Mouse (Mus musculus): ENCODE data around the gene Zfp385b. TPM values are rescaled to one million over a fixed set of nuclear protein-coding genes. Genes with fewer than 3 reads are reported as not detected.

Zfp385b gene
- polyA plus RNA-seq, 1 experiment from 2014 or later = 2.8 TPM

DNA sequence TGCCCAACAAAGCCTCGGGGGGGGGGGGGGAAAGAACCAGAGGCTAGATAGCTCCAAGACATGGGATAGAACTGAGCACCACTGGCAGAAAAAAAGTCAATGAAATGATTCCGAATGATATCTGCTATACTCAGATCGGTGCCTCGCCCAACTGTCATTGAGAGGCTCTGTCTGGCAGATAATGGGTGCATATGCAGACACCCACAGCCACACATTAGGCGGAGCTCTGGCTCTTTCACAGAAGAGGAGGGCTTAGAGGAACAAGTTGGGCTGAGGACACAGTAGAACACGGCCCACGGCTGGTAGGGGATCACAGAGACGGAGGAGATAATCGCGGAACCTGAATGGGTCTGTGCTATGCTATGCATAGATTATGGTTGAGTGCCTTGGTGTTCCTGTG lies 145.7 kb downstream of the Zfp385b start:
- 56% methylated on average over 10 of the region's 10 CpGs for WGBS
- no peak overlapping the region; the same call in 1 of the 2 replicates for H3K27ac ChIP-seq (ENCODE audit: low read depth, low read length)
- H3K4me3 ChIP-seq (ENCODE audit: low read depth, low read length) = no peak overlapping the region
- no peaks in the 10 kb centered on the region for H3K9me3 ChIP-seq (ENCODE audit: control insufficient read depth, low read length)
- DNase-seq (ENCODE audit: low spot score) (no peak), ATAC-seq (replicated peaks; ENCODE audit: low FRiP score) (peak; percentile 96)
- no peaks in the 10 kb centered on the region for H3K27me3 ChIP-seq (replicated peaks; ENCODE audit: control insufficient read depth, insufficient read depth, low read length)
- H3K9ac ChIP-seq (ENCODE audit: low read depth, low read length) = no peak overlapping the region
- H3K4me1 ChIP-seq (replicated peaks; ENCODE audit: control insufficient read depth, insufficient read depth, low read length) = peaks cover 13% of the 10 kb centered on the region; the same call in 1 of the 2 replicates
- H3K4me2 ChIP-seq = peak overlapping the region; percentile 25
- no peaks in the 10 kb centered on the region for H3K36me3 ChIP-seq (ENCODE audit: control insufficient read depth, insufficient read depth, low read length)

DNA sequence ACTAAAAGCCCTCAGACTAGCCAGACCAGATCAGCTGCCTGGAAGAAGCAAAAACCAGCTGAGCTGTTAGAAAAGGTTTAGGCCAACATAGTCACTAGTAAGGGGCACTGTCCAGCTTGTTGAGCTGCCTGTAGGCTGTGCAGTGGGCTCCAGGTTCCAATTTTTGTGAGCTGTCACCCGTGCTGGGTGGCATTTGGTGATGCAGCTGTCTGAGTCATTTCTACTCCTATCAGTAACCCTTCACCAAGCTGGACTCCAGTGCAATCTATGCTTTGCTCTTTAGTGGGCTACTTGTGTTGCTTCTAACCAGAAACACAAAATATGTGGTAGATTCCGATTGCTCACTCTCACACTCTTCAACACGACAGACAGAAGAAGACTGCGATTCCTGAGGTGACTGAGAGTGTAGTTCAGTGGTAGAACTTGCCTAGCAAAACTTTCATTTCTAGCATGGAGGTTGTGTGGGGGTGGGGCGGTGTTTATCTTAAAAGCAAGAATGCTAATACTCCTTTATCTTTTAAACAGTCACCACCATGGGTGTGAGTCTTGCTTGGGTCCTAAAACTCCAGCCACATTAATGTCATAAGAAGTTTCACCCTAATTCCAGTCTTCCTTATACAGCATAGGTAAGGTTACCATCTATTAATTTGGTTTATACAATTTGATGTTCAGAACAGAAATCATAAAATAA lies 147.1 kb downstream of the Zfp385b start:
- Histone ChIP-seq H3K9ac (ENCODE audit: low read depth, low read length) (no peak overlapping the region), H3K4me1 (replicated peaks; ENCODE audit: control insufficient read depth, insufficient read depth, low read length) (peaks cover 13% of the 10 kb centered on the region; the same call in 1 of the 2 replicates), H3K27ac (ENCODE audit: low read depth, low read length) (no peak overlapping the region; the same call in 1 of the 2 replicates), H3K27me3 (replicated peaks; ENCODE audit: control insufficient read depth, insufficient read depth, low read length) (no peaks in the 10 kb centered on the region), H3K4me2 (peak overlapping the region; percentile 29; the same call in 1 of the 2 replicates), H3K36me3 (ENCODE audit: control insufficient read depth, insufficient read depth, low read length) (no peaks in the 10 kb centered on the region), H3K4me3 (ENCODE audit: low read depth, low read length) (no peak overlapping the region), H3K9me3 (ENCODE audit: control insufficient read depth, low read length) (no peaks in the 10 kb centered on the region)
- 73% methylated on average over 5 of the region's 5 CpGs for WGBS
- DNase-seq (ENCODE audit: low spot score) (no peak), ATAC-seq (replicated peaks; ENCODE audit: low FRiP score) (peak; percentile 44)

DNA sequence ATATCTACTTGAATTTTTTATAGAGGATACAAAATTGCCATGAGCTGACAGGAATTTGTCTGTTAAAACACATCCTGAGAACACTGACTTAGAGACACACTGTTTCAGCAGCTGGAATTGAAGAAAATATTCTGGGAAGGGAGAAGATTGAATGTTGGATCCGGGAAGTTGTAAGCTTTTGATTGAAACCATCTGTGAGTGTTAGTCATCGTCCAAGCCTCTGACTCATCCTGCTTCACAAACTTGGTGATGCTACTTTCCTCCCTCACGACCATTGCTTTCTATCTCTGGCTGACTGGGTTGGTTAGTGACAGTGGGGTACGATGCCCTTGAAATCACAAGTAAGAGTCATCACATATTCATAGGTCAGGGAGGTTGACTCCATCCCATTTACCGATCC lies 157.3 kb downstream of the Zfp385b start:
- no peaks in the 10 kb centered on the region for H3K36me3 ChIP-seq (ENCODE audit: control insufficient read depth, insufficient read depth, low read length)
- H3K27me3 ChIP-seq (replicated peaks; ENCODE audit: control insufficient read depth, insufficient read depth, low read length) = no peaks in the 10 kb centered on the region
- ATAC-seq (replicated peaks; ENCODE audit: low FRiP score) (no peak), DNase-seq (ENCODE audit: low spot score) (no peak)
- no peak overlapping the region for H3K4me2 ChIP-seq
- WGBS = 77% methylated on average over 5 of the region's 5 CpGs
- H3K9me3 ChIP-seq (ENCODE audit: control insufficient read depth, low read length) = no peaks in the 10 kb centered on the region
- no peak overlapping the region for H3K9ac ChIP-seq (ENCODE audit: low read depth, low read length)
- no peak overlapping the region for H3K4me3 ChIP-seq (ENCODE audit: low read depth, low read length)
- no peak overlapping the region for H3K27ac ChIP-seq (ENCODE audit: low read depth, low read length)
- H3K4me1 ChIP-seq (replicated peaks; ENCODE audit: control insufficient read depth, insufficient read depth, low read length) = no peaks in the 10 kb centered on the region

DNA sequence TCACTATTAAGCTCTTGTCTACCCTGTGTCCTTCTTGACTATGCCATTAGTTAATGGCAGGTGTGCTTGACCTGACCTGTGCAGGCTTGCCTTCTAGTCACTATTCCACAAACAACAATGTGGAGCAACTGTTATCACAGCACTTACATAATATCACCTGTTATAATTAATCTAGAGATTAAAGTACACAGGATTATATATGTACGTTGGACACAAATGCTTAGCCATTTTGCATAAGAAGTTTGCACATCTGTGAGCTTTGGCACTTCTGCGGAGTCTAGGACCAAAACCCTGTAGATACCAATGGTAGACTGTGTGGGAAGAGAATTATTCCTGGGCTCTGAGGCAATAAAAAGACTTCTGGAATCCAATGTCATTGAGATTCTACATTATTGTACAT lies 165.8 kb downstream of the Zfp385b start:
- 92% methylated on average over 2 of the region's 2 CpGs for WGBS
- no peak overlapping the region for H3K9ac ChIP-seq (ENCODE audit: low read depth, low read length)
- no peaks in the 10 kb centered on the region for H3K4me1 ChIP-seq (replicated peaks; ENCODE audit: control insufficient read depth, insufficient read depth, low read length)
- H3K27ac ChIP-seq (ENCODE audit: low read depth, low read length) = no peak overlapping the region
- no peak overlapping the region for H3K4me2 ChIP-seq
- ATAC-seq (replicated peaks; ENCODE audit: low FRiP score) (no peak), DNase-seq (ENCODE audit: low spot score) (no peak)
- no peak overlapping the region for H3K4me3 ChIP-seq (ENCODE audit: low read depth, low read length)
- no peaks in the 10 kb centered on the region for H3K9me3 ChIP-seq (ENCODE audit: control insufficient read depth, low read length)
- no peaks in the 10 kb centered on the region for H3K27me3 ChIP-seq (replicated peaks; ENCODE audit: control insufficient read depth, insufficient read depth, low read length)
- no peaks in the 10 kb centered on the region for H3K36me3 ChIP-seq (ENCODE audit: control insufficient read depth, insufficient read depth, low read length)

DNA sequence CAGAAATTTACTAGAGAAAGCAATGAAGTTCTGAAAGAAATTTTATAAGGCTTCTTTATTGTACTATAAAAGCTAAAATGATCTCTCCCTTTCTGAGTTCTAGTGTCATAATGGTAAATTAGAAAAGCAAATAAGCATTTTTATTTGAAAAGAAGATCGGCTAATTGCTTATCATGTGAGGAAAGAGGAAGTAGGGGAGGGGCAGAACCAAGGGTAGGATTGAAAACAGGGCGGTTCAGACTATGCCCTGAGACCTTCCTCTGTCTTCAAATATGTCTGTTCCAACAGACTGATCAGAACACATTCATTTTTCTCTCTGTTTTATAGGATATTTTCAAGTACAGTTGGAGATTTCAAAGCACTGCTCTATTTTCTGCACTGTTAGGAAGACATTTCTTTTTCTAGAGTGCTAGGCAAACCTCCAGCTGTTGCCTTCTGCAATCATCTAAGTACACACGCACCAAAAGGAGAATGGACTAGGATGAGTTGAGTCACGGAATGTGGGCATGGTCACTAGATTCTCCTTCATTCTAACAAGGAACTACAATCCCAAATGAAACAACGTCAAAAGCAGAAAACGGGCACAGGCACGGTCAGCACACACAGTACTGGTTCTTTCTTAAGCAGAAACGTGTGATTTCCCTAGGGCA lies 177.8 kb downstream of the Zfp385b start:
- Histone ChIP-seq H3K9ac (ENCODE audit: low read depth, low read length) (no peak overlapping the region), H3K27ac (ENCODE audit: low read depth, low read length) (no peak overlapping the region), H3K4me3 (ENCODE audit: low read depth, low read length) (no peak overlapping the region), H3K36me3 (ENCODE audit: control insufficient read depth, insufficient read depth, low read length) (no peaks in the 10 kb centered on the region), H3K4me2 (no peak overlapping the region), H3K27me3 (replicated peaks; ENCODE audit: control insufficient read depth, insufficient read depth, low read length) (no peaks in the 10 kb centered on the region), H3K4me1 (replicated peaks; ENCODE audit: control insufficient read depth, insufficient read depth, low read length) (peaks cover 5% of the 10 kb centered on the region), H3K9me3 (ENCODE audit: control insufficient read depth, low read length) (no peaks in the 10 kb centered on the region)
- ATAC-seq (replicated peaks; ENCODE audit: low FRiP score) (no peak), DNase-seq (ENCODE audit: low spot score) (no peak)
- WGBS = 79% methylated on average over 8 of the region's 8 CpGs

DNA sequence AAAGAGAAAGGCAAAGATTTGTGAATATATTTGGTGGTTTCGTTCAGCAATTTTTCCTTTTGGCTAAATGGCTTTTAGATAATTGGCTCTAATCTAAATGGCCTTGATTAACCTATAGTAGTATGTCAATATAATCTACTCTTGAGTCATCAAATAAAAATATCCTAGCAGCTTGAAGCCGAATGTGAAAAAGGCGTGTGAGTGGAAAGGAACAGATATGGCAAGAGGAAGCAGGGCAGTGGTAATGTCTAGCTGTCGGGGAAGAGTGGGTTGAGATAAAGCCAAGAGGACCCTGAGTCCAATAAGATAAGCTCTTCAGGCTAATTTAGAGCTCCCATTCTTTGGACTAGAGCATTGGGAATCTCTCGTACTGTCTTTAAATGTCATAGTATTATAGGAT lies 179.4 kb downstream of the Zfp385b start:
- Histone ChIP-seq H3K27ac (ENCODE audit: low read depth, low read length) (no peak overlapping the region), H3K4me2 (no peak overlapping the region), H3K4me1 (replicated peaks; ENCODE audit: control insufficient read depth, insufficient read depth, low read length) (peaks cover 5% of the 10 kb centered on the region), H3K9ac (ENCODE audit: low read depth, low read length) (no peak overlapping the region), H3K4me3 (ENCODE audit: low read depth, low read length) (no peak overlapping the region), H3K27me3 (replicated peaks; ENCODE audit: control insufficient read depth, insufficient read depth, low read length) (no peaks in the 10 kb centered on the region), H3K36me3 (ENCODE audit: control insufficient read depth, insufficient read depth, low read length) (no peaks in the 10 kb centered on the region), H3K9me3 (ENCODE audit: control insufficient read depth, low read length) (no peaks in the 10 kb centered on the region)
- WGBS = 47% methylated on average over 5 of the region's 5 CpGs
- DNase-seq (ENCODE audit: low spot score) (no peak), ATAC-seq (replicated peaks; ENCODE audit: low FRiP score) (peak; percentile 74)

DNA sequence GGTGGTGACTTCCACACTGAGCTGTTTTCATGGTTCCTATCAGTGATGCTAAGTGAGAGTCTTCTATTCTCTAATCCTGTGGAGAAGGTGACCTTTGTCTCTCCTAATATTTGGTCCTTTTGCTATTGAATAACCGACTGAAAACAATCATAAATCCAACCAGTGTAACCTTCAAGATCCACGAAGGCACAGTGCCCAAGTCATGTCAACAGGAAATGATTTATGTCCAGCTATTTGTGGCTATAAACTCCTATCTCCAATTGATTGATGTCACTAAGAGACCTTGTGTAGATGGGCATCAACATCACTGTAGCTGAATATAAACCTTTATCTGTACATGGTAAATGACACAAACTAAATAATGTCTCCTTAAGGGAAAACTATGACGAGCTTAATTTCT lies 187.8 kb downstream of the Zfp385b start:
- DNase-seq (ENCODE audit: low spot score) = no peak

DNA sequence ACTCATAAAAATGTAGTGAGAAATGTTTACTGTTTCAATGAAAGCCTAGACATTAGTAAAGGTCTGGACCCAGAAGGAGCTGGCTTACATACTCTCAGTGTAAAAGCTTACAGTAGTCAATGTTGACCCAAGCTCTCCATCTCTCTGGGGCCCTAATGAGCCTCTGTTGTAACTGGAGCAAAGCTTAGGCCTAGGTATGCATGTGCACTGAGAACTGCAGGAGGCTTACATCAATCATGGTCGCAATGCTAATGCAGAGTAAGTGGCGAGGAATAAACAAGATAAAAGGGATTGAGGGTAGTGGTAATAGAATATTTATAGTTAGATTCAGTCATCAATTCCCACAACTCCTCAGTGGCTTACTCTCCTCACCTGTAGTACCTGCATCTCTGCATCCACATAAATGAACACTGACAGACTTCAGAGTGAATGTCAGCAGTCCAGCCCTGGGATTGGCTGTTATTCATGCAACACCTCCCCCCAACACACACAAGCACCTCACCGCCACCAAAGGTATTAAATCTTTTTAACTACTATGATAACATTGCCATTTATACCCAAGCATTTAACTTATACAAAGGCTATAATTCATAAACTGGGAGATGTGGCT lies 191.7 kb downstream of the Zfp385b start:
- H3K9me3 ChIP-seq (ENCODE audit: control insufficient read depth, low read length) = no peaks in the 10 kb centered on the region
- no peaks in the 10 kb centered on the region for H3K4me1 ChIP-seq (replicated peaks; ENCODE audit: control insufficient read depth, insufficient read depth, low read length)
- WGBS = 81% methylated on average over 3 of the region's 3 CpGs
- H3K4me3 ChIP-seq (ENCODE audit: low read depth, low read length) = no peak overlapping the region
- no peak overlapping the region for H3K27ac ChIP-seq (ENCODE audit: low read depth, low read length)
- H3K4me2 ChIP-seq = no peak overlapping the region
- no peaks in the 10 kb centered on the region for H3K27me3 ChIP-seq (replicated peaks; ENCODE audit: control insufficient read depth, insufficient read depth, low read length)
- H3K36me3 ChIP-seq (ENCODE audit: control insufficient read depth, insufficient read depth, low read length) = no peaks in the 10 kb centered on the region
- no peak for DNase-seq (ENCODE audit: low spot score)
- no peak overlapping the region for H3K9ac ChIP-seq (ENCODE audit: low read depth, low read length)
- ATAC-seq (replicated peaks; ENCODE audit: low FRiP score) = no peak

More for the DNA sequence above, 187.8 kb downstream of the Zfp385b start:
- no peaks in the 10 kb centered on the region for H3K36me3 ChIP-seq (ENCODE audit: control insufficient read depth, insufficient read depth, low read length)
- H3K9ac ChIP-seq (ENCODE audit: low read depth, low read length) = no peak overlapping the region
- 69% methylated on average over 3 of the region's 3 CpGs for WGBS
- ATAC-seq (replicated peaks; ENCODE audit: low FRiP score) = no peak
- no peaks in the 10 kb centered on the region for H3K9me3 ChIP-seq (ENCODE audit: control insufficient read depth, low read length)
- no peak overlapping the region for H3K4me3 ChIP-seq (ENCODE audit: low read depth, low read length)
- no peak overlapping the region for H3K4me2 ChIP-seq
- H3K4me1 ChIP-seq (replicated peaks; ENCODE audit: control insufficient read depth, insufficient read depth, low read length) = no peaks in the 10 kb centered on the region
- no peak overlapping the region for H3K27ac ChIP-seq (ENCODE audit: low read depth, low read length)
- no peaks in the 10 kb centered on the region for H3K27me3 ChIP-seq (replicated peaks; ENCODE audit: control insufficient read depth, insufficient read depth, low read length)

Measured in liver, embryonic 11.5 days (tissue).